Mouse (Mus musculus) CH12.LX (cell line): ENCODE results near the gene Paqr5.

Source experiments
- CTCF ChIP-seq, 2 experiments: IDR thresholded peaks in 1 of 2; conservative IDR thresholded peaks in 1 of 2; 2 replicates each; pipeline ENCODE4 v1.5.1; 2011 to 2012; ENCODE audit warnings: low read depth in 2 of 2, low read length in 2 of 2, improper control_type of control experiment in 1 of 2, inconsistent platforms in 1 of 2, mild to moderate bottlenecking in 1 of 2, moderate library complexity in 1 of 2
- E2F4 ChIP-seq: IDR thresholded peaks from 2 replicates; pipeline ENCODE4 v1.6.1; 2011; ENCODE audit warnings: low read depth, low read length, improper control_type of control experiment; ENCODE audit not compliant: insufficient replicate concordance
- EP300 ChIP-seq: IDR thresholded peaks from 2 replicates; pipeline ENCODE4 v1.6.1; 2011; ENCODE audit warnings: low read length, improper control_type of control experiment
- ETS1 ChIP-seq: conservative IDR thresholded peaks from 2 replicates; pipeline ENCODE4 v1.6.1; 2012; ENCODE audit warnings: low read depth, mild to moderate bottlenecking, inconsistent platforms, low read length, improper control_type of control experiment, moderate library complexity
- NELFE ChIP-seq: IDR thresholded peaks from 2 replicates; pipeline ENCODE4 v1.6.1; 2011; ENCODE audit warnings: low read depth, low read length, improper control_type of control experiment
- NRF1 ChIP-seq: IDR thresholded peaks from 2 replicates; pipeline ENCODE4 v1.6.1; 2014; ENCODE audit warnings: low read depth, mild to moderate bottlenecking, inconsistent platforms, low read length, improper control_type of control experiment, moderate library complexity
- POLR2A ChIP-seq: IDR thresholded peaks from 2 replicates; pipeline ENCODE4 v1.6.1; 2011; ENCODE audit warnings: low read depth, mild to moderate bottlenecking, improper control_type of control experiment, low read length
- RCOR1 ChIP-seq: conservative IDR thresholded peaks from 2 replicates; pipeline ENCODE4 v1.6.1; 2012; ENCODE audit warnings: low read depth, mild to moderate bottlenecking, inconsistent platforms, low read length, improper control_type of control experiment
- TBP ChIP-seq: conservative IDR thresholded peaks from 2 replicates; pipeline ENCODE4 v1.6.1; 2011; ENCODE audit warnings: low read depth, low read length, improper control_type of control experiment
- ZC3H11A ChIP-seq: IDR thresholded peaks from 2 replicates; pipeline ENCODE4 v1.6.1; 2012; ENCODE audit warnings: low read depth, mild to moderate bottlenecking, inconsistent platforms, low read length, improper control_type of control experiment
- ZNF384 ChIP-seq: IDR thresholded peaks from 2 replicates; pipeline ENCODE4 v1.6.1; 2012; ENCODE audit warnings: low read depth, low read length, improper control_type of control experiment, inconsistent platforms

DNA sequence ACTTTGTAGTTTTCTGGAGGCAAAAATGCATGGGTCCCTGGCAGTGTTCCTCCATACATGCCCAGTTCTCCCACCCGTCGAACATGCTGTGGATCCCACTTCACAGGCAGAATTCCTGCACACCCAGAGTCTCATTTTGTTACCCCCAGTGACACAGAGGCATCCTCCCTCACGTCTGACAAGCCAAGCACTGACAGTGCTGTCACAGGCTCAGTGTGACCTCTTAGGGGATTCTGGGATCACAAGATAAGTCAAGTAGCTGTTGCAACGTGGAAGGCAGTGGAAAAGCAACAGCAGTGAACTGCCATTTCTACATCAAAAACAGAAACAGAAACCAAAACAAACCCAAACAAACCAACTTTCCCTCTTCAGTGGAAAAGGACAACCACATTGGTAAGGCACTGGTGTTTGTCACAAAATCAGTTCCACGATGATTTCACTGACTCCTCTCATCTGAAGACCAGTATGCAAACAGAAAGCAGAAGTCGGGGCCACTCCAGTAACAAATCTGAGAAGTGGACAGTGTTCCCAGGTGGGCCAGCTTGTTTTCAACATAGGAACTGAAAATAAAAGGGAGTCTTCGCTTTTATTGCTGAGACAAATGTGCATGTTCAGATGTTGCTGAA, 31.3 kb upstream of the Paqr5 start:
- TF ChIP-seq RCOR1: no peak
- TF ChIP-seq ZNF384: no peak
- peak; percentile 76 for TF ChIP-seq ETS1
- TF ChIP-seq NELFE: no peak
- TF ChIP-seq CTCF (conservative IDR thresholded peaks at IDR 0.05 in 1 of 2, IDR thresholded peaks at IDR 0.05 in 1 of 2; ENCODE audit: low read depth in 2 of 2, low read length in 2 of 2): no peak
- TF ChIP-seq E2F4: no peak
- TF ChIP-seq POLR2A: no peak
- TF ChIP-seq EP300: peak; percentile 74
- no peak for TF ChIP-seq ZC3H11A
- TF ChIP-seq TBP: no peak
- no peak for TF ChIP-seq NRF1
